Mouse (Mus musculus): ENCODE results near the gene Plod1. TPM values are rescaled to one million over a fixed set of nuclear protein-coding genes. Genes with fewer than 3 reads are reported as not detected.

The Plod1 gene
- polyA plus RNA-seq, 1 experiment from 2014 or later, result 82.8 TPM

- Histone ChIP-seq H3K27me3 (no peaks in the 10 kb centered on the region), H3K9me3 (no peaks in the 10 kb centered on the region), H3K4me3 (no peak overlapping the region), H3K27ac (no peak overlapping the region), H3K4me2 (replicated peaks) (no peak overlapping the region), H3K9ac (no peak overlapping the region), H3K36me3 (no peaks in the 10 kb centered on the region), H3K4me1 (no peaks in the 10 kb centered on the region)
- 42% methylated on average over 6 of the region's 6 CpGs for WGBS
- no peak for ATAC-seq (ENCODE audit: low FRiP score, low read depth)
Measured at GRCm38 (mm10) chr4:147959881-147960831, 23.6 kb upstream of the Plod1 start.

DNA sequence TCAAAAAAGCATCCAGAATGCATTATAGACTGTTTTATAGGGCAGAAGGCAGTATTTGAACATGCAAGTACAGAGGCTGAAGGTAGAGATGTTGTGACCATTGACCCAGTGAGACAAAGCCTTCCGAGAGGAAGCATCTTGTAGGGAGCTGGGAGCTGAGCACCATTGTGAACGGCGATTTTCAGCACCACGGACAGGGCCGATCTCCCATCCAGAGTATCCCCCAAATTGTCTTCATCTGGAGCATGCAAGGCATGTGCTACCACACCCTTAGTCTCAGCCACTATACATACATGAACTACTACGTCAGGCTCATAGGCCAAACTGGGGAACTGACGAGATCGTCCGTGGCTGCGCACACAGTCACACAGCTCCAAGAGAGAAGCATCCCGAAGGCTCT is 20.6 kb upstream of the Plod1 start:
- Histone ChIP-seq H3K4me1 (no peaks in the 10 kb centered on the region), H3K9me3 (no peaks in the 10 kb centered on the region), H3K36me3 (no peaks in the 10 kb centered on the region), H3K9ac (no peak overlapping the region), H3K4me2 (replicated peaks) (no peak overlapping the region), H3K27ac (no peak overlapping the region), H3K4me3 (no peak overlapping the region), H3K27me3 (no peaks in the 10 kb centered on the region)
- ATAC-seq (ENCODE audit: low FRiP score, low read depth), result no peak
- WGBS, result 42% methylated on average over 11 of the region's 11 CpGs

DNA sequence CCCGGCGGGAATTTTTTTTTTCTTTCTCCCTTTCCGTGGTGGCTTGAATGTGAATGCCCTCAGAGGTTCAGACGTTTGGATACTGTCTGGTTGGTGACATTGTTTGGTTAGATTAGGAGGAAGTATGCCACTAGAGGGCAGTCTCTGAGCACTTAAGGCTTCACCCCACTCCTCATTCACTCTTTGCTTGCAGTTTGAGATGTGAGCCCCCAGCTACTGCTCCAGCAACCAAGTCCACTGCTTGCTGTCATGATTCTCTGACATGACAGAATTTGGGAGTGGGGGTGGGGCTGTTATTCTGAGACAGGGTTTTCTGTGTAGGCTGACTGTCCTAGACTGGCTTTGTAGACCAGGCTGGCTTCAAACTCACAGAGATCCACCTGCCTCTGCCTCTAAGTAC is 17.0 kb upstream of the Plod1 start:
- H3K4me2 ChIP-seq (replicated peaks), result no peak overlapping the region
- H3K4me3 ChIP-seq, result no peak overlapping the region
- 8% methylated on average over 4 of the region's 4 CpGs for WGBS
- no peaks in the 10 kb centered on the region for H3K4me1 ChIP-seq
- H3K9ac ChIP-seq, result no peak overlapping the region
- no peaks in the 10 kb centered on the region for H3K9me3 ChIP-seq
- ATAC-seq (ENCODE audit: low FRiP score, low read depth), result no peak
- no peak overlapping the region for H3K27ac ChIP-seq
- no peaks in the 10 kb centered on the region for H3K27me3 ChIP-seq
- peaks cover 7% of the 10 kb centered on the region for H3K36me3 ChIP-seq

- 63% methylated on average over 2 of the region's 2 CpGs for WGBS
- Histone ChIP-seq H3K27ac (no peak overlapping the region), H3K36me3 (peaks cover 64% of the 10 kb centered on the region), H3K27me3 (no peaks in the 10 kb centered on the region), H3K9me3 (no peaks in the 10 kb centered on the region), H3K4me2 (replicated peaks) (no peak overlapping the region), H3K4me3 (no peak overlapping the region), H3K4me1 (peaks cover 11% of the 10 kb centered on the region), H3K9ac (no peak overlapping the region)
- ATAC-seq (ENCODE audit: low FRiP score, low read depth), result no peak
Measured at GRCm38 (mm10) chr4:147947511-147947910, 10.9 kb upstream of the Plod1 start.

DNA sequence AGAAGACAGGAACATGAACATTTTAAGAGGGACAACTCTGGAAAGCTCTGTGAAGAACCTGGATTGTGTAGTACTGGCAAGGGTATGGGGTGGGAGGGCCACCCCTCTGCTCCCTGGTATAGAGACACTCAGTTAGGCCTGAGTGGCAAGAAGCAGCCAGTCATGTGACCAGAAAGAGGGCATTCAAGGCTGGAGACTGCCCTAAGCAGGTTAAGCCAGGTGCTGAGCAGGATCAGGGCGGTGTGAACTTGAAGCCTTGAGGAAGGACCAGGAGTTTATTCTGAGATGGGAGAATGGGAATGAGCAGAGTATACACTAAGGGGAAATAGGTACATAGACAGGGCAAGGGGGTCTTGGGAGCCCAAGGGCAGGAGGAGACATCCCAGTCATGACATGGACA is 6.4 kb upstream of the Plod1 start:
- Histone ChIP-seq H3K4me1 (peaks cover 47% of the 10 kb centered on the region), H3K27me3 (no peaks in the 10 kb centered on the region), H3K27ac (no peak overlapping the region), H3K9ac (no peak overlapping the region), H3K4me2 (replicated peaks) (peak overlapping the region; percentile 100), H3K4me3 (no peak overlapping the region), H3K36me3 (peaks cover 53% of the 10 kb centered on the region), H3K9me3 (no peaks in the 10 kb centered on the region)
- 96% methylated on average over 1 of the region's 1 CpGs for WGBS
- ATAC-seq (ENCODE audit: low FRiP score, low read depth), result no peak

DNA sequence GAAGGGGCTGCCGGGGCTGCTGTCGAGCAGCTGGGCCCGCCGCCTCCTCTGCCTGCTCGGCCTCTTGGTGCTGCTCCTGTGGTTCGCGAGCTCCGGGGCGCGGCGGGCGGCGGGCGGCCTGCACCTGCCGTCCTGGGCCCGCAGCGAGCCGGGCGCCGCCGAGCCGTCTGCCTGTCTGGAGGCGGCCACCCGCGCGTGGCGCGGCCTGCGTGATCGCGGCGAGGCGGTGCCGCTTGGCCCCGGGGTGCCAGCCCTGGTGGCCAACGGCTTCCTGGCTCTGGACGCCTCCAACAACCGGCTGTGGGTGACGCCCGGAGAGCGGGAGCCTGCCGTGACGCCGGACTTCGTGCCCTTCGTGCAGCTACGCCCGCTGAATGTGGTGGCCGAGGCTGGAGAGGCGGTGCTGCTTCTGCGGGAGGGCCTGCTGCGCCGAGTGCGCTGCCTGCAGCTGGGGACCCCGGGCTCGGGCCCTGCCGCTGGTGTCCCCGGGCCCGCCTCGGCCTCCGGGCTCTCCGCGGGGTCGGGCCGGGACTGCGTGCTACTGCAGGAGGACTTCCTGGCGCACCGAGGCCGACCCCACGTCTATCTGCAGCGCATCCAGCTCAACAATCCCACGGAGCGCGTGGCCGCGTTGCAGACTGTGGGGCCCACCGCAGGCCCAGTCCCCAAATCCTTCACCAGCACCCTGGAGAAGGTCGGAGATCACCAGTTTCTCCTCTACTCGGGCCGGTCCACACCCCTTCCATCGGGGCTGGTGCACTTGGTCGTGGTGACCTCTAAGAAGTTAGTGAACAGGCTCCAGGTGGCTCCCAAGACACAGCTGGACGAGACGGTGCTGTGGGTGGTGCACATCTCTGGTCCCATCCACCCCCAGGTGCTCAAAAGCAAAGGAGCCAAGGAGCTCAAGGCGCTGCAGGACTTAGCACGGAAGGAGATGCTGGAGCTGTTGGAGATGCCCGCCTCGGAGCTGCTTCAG is 4.8 kb upstream of the Plod1 start:
- 8% methylated on average over 71 of the region's 88 CpGs for WGBS

GRCm38 (mm10) chr4:147940576-147941044 is 4.0 kb upstream of the Plod1 start, which contains the start of gene 2510039O18Rik:
2510039O18Rik (plus strand) TSS chr4:147940895.
- Histone ChIP-seq H3K27me3 (no peaks in the 10 kb centered on the region), H3K4me2 (replicated peaks) (peak within 1 kb of the TSS; percentile 100), H3K36me3 (peaks cover 29% of the 10 kb centered on the region), H3K9me3 (no peaks in the 10 kb centered on the region), H3K9ac (peak within 1 kb of the TSS; percentile 90), H3K4me1 (peaks cover 57% of the 10 kb centered on the region), H3K27ac (peak within 1 kb of the TSS; percentile 94), H3K4me3 (peak within 1 kb of the TSS; percentile 96)
- ATAC-seq (ENCODE audit: low FRiP score, low read depth), result peak; percentile 37; the same call in 1 of the 2 replicates
- WGBS, result under 1% methylated on average over 28 of the region's 35 CpGs

More for the DNA sequence above, 4.8 kb upstream of the Plod1 start:
- no peaks in the 10 kb centered on the region for H3K9me3 ChIP-seq
- no peaks in the 10 kb centered on the region for H3K27me3 ChIP-seq
- peaks cover 36% of the 10 kb centered on the region for H3K36me3 ChIP-seq
- H3K4me1 ChIP-seq, result peaks cover 53% of the 10 kb centered on the region
- H3K27ac ChIP-seq, result peak overlapping the region; percentile 55; the same call in 1 of the 2 replicates
- peak; percentile 42 for ATAC-seq (ENCODE audit: low FRiP score, low read depth)
- peak overlapping the region; percentile 100 for H3K4me2 ChIP-seq (replicated peaks)
- H3K9ac ChIP-seq, result peak overlapping the region; percentile 90
- peak overlapping the region; percentile 96 for H3K4me3 ChIP-seq

DNA sequence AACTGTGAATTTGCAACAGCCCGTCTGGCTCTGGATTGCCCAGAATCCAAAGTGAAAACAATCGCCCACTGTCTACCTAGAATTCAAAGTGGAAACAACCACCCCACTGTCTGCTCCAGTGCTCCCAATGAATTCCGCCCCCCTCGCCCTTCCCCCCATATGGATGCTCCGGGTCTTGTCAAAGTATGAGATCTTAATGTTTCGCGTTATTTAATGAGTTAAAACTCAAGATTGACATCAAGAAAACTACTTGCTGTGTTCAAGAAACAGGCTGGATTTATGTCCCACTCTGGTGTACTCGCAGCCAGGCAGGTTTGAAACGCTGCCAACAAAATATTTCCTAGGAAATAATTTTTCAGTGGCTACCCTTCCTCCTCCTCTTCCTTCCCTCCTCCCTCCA is 3.5 kb upstream of the Plod1 start:
- Histone ChIP-seq H3K9me3 (no peaks in the 10 kb centered on the region), H3K27me3 (no peaks in the 10 kb centered on the region), H3K4me2 (replicated peaks) (peak overlapping the region; percentile 100), H3K4me3 (peak overlapping the region; percentile 96), H3K4me1 (peaks cover 62% of the 10 kb centered on the region), H3K36me3 (peaks cover 24% of the 10 kb centered on the region), H3K27ac (peak overlapping the region; percentile 94), H3K9ac (peak overlapping the region; percentile 35)
- 48% methylated on average over 9 of the region's 9 CpGs for WGBS
- peak; percentile 0; the same call in 1 of the 2 replicates for ATAC-seq (ENCODE audit: low FRiP score, low read depth)

GRCm38 (mm10) chr4:147938148-147939096 is 1.9 kb upstream of the Plod1 start:
- no peaks in the 10 kb centered on the region for H3K27me3 ChIP-seq
- no peak overlapping the region for H3K9ac ChIP-seq
- no peak for ATAC-seq (ENCODE audit: low FRiP score, low read depth)
- peak overlapping the region; percentile 94 for H3K27ac ChIP-seq
- peak overlapping the region; percentile 38 for H3K4me2 ChIP-seq (replicated peaks)
- H3K4me3 ChIP-seq, result no peak overlapping the region
- peaks cover 78% of the 10 kb centered on the region for H3K4me1 ChIP-seq
- no peaks in the 10 kb centered on the region for H3K9me3 ChIP-seq
- H3K36me3 ChIP-seq, result peaks cover 7% of the 10 kb centered on the region; the same call in 1 of the 2 replicates
- 32% methylated on average over 14 of the region's 14 CpGs for WGBS

DNA sequence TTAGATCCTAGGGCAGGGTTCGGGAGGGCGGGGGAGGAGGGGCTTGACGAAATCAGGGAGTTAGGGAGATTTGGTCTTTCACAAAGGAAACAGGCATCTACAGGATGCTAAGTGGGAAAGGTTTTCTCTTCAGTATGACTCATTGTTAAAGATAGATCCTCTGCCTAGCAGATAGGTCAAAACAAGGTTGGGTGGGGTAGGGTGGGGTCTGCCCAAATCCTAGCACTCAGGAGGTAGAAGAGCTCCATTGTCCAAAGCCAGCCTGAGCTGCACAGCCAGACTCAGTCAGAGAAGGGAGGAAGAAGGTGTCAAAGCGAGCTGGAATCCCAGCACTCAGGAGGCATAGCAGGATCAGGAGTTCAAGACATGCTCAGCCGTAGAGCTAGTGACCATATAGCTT is 919 bp upstream of the Plod1 start:
- Histone ChIP-seq H3K4me2 (replicated peaks) (no peak overlapping the region; the same call in 1 of the 2 replicates), H3K9ac (no peak overlapping the region), H3K27ac (no peak overlapping the region), H3K9me3 (no peaks in the 10 kb centered on the region), H3K36me3 (no peaks in the 10 kb centered on the region), H3K4me1 (peaks cover 74% of the 10 kb centered on the region), H3K4me3 (no peak overlapping the region), H3K27me3 (no peaks in the 10 kb centered on the region)
- ATAC-seq (ENCODE audit: low FRiP score, low read depth), result no peak
- WGBS, result 63% methylated on average over 5 of the region's 5 CpGs

DNA sequence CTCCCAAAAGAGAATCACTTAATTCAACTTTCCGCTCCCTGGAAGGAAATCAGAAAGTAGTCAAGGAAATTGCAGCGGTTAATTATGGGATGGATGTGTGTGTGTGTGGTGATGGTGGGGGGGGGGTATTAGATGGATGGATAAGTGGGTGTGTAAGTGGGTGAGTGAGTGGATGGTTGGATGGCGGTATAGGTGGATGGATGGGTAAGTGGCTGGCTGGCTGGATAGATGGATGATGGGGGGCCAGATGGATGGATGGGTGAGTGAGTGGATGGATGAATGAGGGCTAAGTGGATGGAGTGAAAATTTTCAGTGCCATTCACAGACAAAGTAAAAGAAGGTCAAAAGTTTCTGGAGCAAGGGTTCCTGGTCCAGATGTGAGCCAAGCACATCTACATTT is 454 bp upstream of the Plod1 start:
- peak overlapping the region; percentile 78 for H3K4me2 ChIP-seq (replicated peaks)
- no peaks in the 10 kb centered on the region for H3K9me3 ChIP-seq
- 42% methylated on average over 3 of the region's 3 CpGs for WGBS
- peak overlapping the region; percentile 80 for H3K4me3 ChIP-seq
- H3K9ac ChIP-seq, result peak overlapping the region; percentile 92
- peaks cover 72% of the 10 kb centered on the region for H3K4me1 ChIP-seq
- H3K27me3 ChIP-seq, result no peaks in the 10 kb centered on the region
- no peaks in the 10 kb centered on the region for H3K36me3 ChIP-seq
- no peak for ATAC-seq (ENCODE audit: low FRiP score, low read depth)
- H3K27ac ChIP-seq, result 0 out of 2 replicates have a peak overlapping the region, but pooled peaks have one; percentile 87
